ENCODE assay signal across 16 mouse cellular contexts in genomic region chr6:32122584-32123265, GRCm38 (mm10).
"Had no signal": no experiment of that assay in that cellular context is flagged by ENCODE, and none has a peak within 500 bp of the region (broad histone marks: within the 10 kb centered on the region; RNA-seq: fewer than 3 reads in every experiment).

No protein-coding gene starts in this region.

- ATAC-seq: hindbrain, postnatal 0 days; intestine, embryonic 16.5 days; liver, postnatal 0 days had no signal

- DNase-seq: gastrocnemius, postnatal 14 days; gastrocnemius, postnatal 36 days; heart, adult 2 months; heart, postnatal 4 days; kidney, adult 11 months; kidney, adult 2 months; kidney, adult 9 months; kidney, postnatal 14 days; kidney, postnatal 36 days; layer of hippocampus, adult 9-11 months; liver; liver, embryonic 13.5 days; liver, postnatal 0 days; lung, adult 2 months had no signal
